Mouse (Mus musculus): ENCODE data around the gene Olfr1446.

DNA sequence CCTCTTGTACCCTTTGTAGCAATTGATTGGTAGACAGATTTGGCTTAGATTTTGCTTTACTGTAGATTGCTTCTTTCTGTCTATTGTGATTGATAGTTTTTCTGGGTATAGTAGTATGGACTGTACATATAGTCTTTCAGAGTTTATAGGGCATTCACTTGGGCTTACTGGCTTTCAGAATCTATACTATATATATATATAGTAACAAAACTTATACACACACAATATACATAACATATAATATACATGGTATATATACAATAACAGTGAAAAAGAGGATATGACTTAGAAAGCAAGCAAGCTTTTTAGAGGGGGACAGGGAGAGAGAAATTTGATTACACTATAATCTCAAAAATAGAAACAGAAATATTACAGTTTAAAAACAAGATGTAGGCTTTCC, 46.9 kb downstream of the Olfr1446 start, which contains the start of gene Gm5244:
- no peak for TF ChIP-seq POLR2AphosphoS2 (IDR thresholded peaks at IDR 0.05; ENCODE audit: low read depth, low read length)
- TF ChIP-seq TBP (conservative IDR thresholded peaks at IDR 0.05; ENCODE audit: low read depth, low read length) = no peak
- TF ChIP-seq POLR2A (IDR thresholded peaks at IDR 0.05; ENCODE audit: low read depth, low read length) = no peak
- no peak for TF ChIP-seq CTCF (conservative IDR thresholded peaks at IDR 0.05 in 1 of 2, IDR thresholded peaks at IDR 0.05 in 1 of 2; ENCODE audit: low read depth in 2 of 2, low read length in 2 of 2)
- no peak for TF ChIP-seq EP300 (IDR thresholded peaks at IDR 0.05; ENCODE audit: low read length)
- TF ChIP-seq MYC (IDR thresholded peaks at IDR 0.05; ENCODE audit: low read depth, low read length) = no peak
- TF ChIP-seq MAX (IDR thresholded peaks at IDR 0.05; ENCODE audit: low read length) = no peak
- no peak for TF ChIP-seq BHLHE40 (IDR thresholded peaks at IDR 0.05; ENCODE audit: low read depth, low read length)
- no peak for TF ChIP-seq E2F4 (IDR thresholded peaks at IDR 0.05; ENCODE audit: insufficient replicate concordance, low read depth, low read length)
